ENCODE assay signal across 19 mouse cellular contexts in genomic region chr10:8577642-8578356, GRCm38 (mm10). TPM values are rescaled to one million over a fixed set of nuclear protein-coding genes. Genes with fewer than 3 reads are reported as not detected.
A peak's percentile ranks its signal among the peaks of the same experiment; 100 is the strongest.
DNase-seq lines count a peak whose midpoint lies in the region; ATAC-seq and TF ChIP-seq lines count a peak whose summit lies in the region.
"Had no signal": no experiment of that assay in that cellular context is flagged by ENCODE, and none has a peak within 500 bp of the region (broad histone marks: within the 10 kb centered on the region; RNA-seq: fewer than 3 reads in every experiment).

No protein-coding gene starts in this region.

- H3K4me3 ChIP-seq in cerebellum, adult 2 months (replicated peaks; ENCODE audit: insufficient read depth, low read depth, low read length) = no peak overlapping the region
- H3K4me3 ChIP-seq: gastrocnemius, adult 2 months; liver, embryonic 15.5 days; megakaryocyte, embryonic 14.5 days had no signal

- WGBS in cerebellum, adult 2 months = 16% methylated on average over 6 of the region's 6 CpGs

- TF ChIP-seq POLR2A in cerebellum, adult 2 months (IDR thresholded peaks at IDR 0.05; ENCODE audit: borderline replicate concordance, insufficient read depth, low read length) = no peak
- TF ChIP-seq POLR2A in brain, embryonic 14.5 days (IDR thresholded peaks at IDR 0.05; ENCODE audit: borderline replicate concordance, extremely low read depth, insufficient read depth, insufficient read length, poor library complexity, severe bottlenecking) = no peak

- no peaks in the 10 kb centered on the region for H3K27me3 ChIP-seq in cerebellum, adult 2 months (ENCODE audit: control insufficient read depth, insufficient read depth, low read length)
- H3K27me3 ChIP-seq: CH12.LX; liver, embryonic 15.5 days; megakaryocyte, embryonic 14.5 days had no signal

- TF ChIP-seq CTCF in cerebellum, adult 2 months (IDR thresholded peaks at IDR 0.05; ENCODE audit: borderline replicate concordance, insufficient read depth, low read depth, low read length) = no peak
- TF ChIP-seq CTCF in brain, embryonic 14.5 days (IDR thresholded peaks at IDR 0.05; ENCODE audit: borderline replicate concordance, extremely low read depth, insufficient read depth, insufficient read length) = no peak

- 0 out of 2 replicates have a peak, but pooled peaks cover 2% of the 10 kb centered on the region for H3K4me1 ChIP-seq in cerebellum, adult 2 months (ENCODE audit: control insufficient read depth, insufficient read depth, low read length)
- H3K4me1 ChIP-seq: liver, embryonic 15.5 days; megakaryocyte, embryonic 14.5 days had no signal

- no peak for ATAC-seq in erythroblast, adult 5-6 weeks (replicated peaks; ENCODE audit: low FRiP score, poor library complexity, severe bottlenecking)
- ATAC-seq: midbrain, embryonic 16.5 days had no signal

- H3K27ac ChIP-seq in cerebellum, adult 2 months (ENCODE audit: insufficient read depth, low read length) = no peak overlapping the region
- H3K27ac ChIP-seq: gastrocnemius, adult 2 months; liver, embryonic 15.5 days had no signal

- DNase-seq in cerebellum, postnatal 10 days = peak; percentile 73 to 80
- no peak for DNase-seq in cerebellum, adult 2 months
- DNase-seq in layer of hippocampus, adult 11-12 months (ENCODE audit: low spot score) = peak; percentile 28
- DNase-seq in layer of hippocampus, postnatal 25 days (ENCODE audit: extremely low spot score in 1 of 2, low spot score in 1 of 2) = no peak
- peak; percentile 69 for DNase-seq in brain, embryonic 14.5 days (ENCODE audit: low read depth)
- DNase-seq in layer of hippocampus, adult 8-10 months (ENCODE audit: low spot score in 2 of 2) = peak; percentile 27 to 50
- DNase-seq in embryo, embryonic 11 days = no peak
- DNase-seq: gastrocnemius, adult 2 months; heart, adult 11 months; heart, postnatal 4 days; kidney, adult 8-10 months; kidney, postnatal 25 days; lung, postnatal 10 days; thymus, postnatal 4 days had no signal

RNA-seq across cellular contexts. Expression of gene Ust, which starts 59.2 kb away (rescaled TPM):
- 32.9 and 37.3 TPM in 2 replicates for polyA plus RNA-seq in cerebellum, adult 2 months (2012; rRNA removed)
- 10 to 100 TPM; 72.5 to 74.0 TPM for total RNA-seq in layer of hippocampus, postnatal 25 days (2021)
- polyA plus RNA-seq in brain, embryonic 14.5 days (2012; rRNA removed) = 3.7 and 4.4 TPM in 2 replicates
- total RNA-seq in layer of hippocampus, adult 8-10 months (2022) = 10 to 100 TPM; 55.3 to 61.3 (median 57.6) TPM
- total RNA-seq in erythroblast, adult 5-6 weeks (2015; ENCODE audit: low replicate concordance) = not detected in 2 replicates
- total RNA-seq in erythroblast, adult 5-6 weeks (2017; ENCODE audit: low replicate concordance) = not detected in 2 replicates
- total RNA-seq: CH12.LX had no signal

Comparison
In these comparisons a context has a peak if more than half of its experiments do, and no peak if none do; other contexts are left out.
1. DNase-seq: peak in cerebellum, postnatal 10 days (2 of 2), layer of hippocampus, adult 11-12 months (single experiment), brain, embryonic 14.5 days (single experiment) and layer of hippocampus, adult 8-10 months (2 of 2); none in cerebellum, adult 2 months (0 of 2), layer of hippocampus, postnatal 25 days (0 of 2) and embryo, embryonic 11 days (single experiment).
2. RNA of gene Ust, which starts 59.2 kb away (total RNA-seq): 72.5 to 74.0 TPM in layer of hippocampus, postnatal 25 days and 55.3 to 61.3 TPM in layer of hippocampus, adult 8-10 months; not detected in erythroblast, adult 5-6 weeks; every median in the first group is over 10 times any median in the second.